ENCODE assay signal across 8 mouse cellular contexts in genomic region chr2:84888657-84889315, GRCm38 (mm10). TPM values are rescaled to one million over a fixed set of nuclear protein-coding genes. Genes with fewer than 3 reads are reported as not detected.
DNase-seq lines count a peak whose midpoint lies in the region; ATAC-seq and TF ChIP-seq lines count a peak whose summit lies in the region.

No protein-coding gene starts in this region.

- no peak overlapping the region for H3K27ac ChIP-seq in cerebellum, adult 2 months (ENCODE audit: insufficient read depth, low read length)
- H3K27ac ChIP-seq in cortical plate, adult 2 months (ENCODE audit: insufficient read depth, low read length): no peak overlapping the region
- H3K27ac ChIP-seq in intestine, embryonic 16.5 days (ENCODE audit: low read length): no peak overlapping the region
- no peak overlapping the region for H3K27ac ChIP-seq in limb, embryonic 13.5 days
- no peak overlapping the region for H3K27ac ChIP-seq in midbrain, embryonic 13.5 days

- ATAC-seq in intestine, embryonic 16.5 days: peak; percentile 9; the same call in 1 of the 2 replicates
- ATAC-seq in limb, embryonic 13.5 days (ENCODE audit: low FRiP score, low read depth): no peak
- ATAC-seq in midbrain, embryonic 13.5 days: no peak

- peak overlapping the region; percentile 97 for H3K4me2 ChIP-seq in intestine, embryonic 16.5 days (ENCODE audit: low read depth, low read length)
- H3K4me2 ChIP-seq in limb, embryonic 13.5 days (replicated peaks): peak overlapping the region; percentile 57
- peak overlapping the region; percentile 51 for H3K4me2 ChIP-seq in midbrain, embryonic 13.5 days (replicated peaks)

- H3K9me3 ChIP-seq in intestine, embryonic 16.5 days (ENCODE audit: control insufficient read depth, low read length): no peaks in the 10 kb centered on the region
- no peaks in the 10 kb centered on the region for H3K9me3 ChIP-seq in limb, embryonic 13.5 days
- no peaks in the 10 kb centered on the region for H3K9me3 ChIP-seq in midbrain, embryonic 13.5 days

- H3K4me1 ChIP-seq in cerebellum, adult 2 months (ENCODE audit: control insufficient read depth, insufficient read depth, low read length): no peaks in the 10 kb centered on the region
- peaks cover 3% of the 10 kb centered on the region; the same call in 1 of the 2 replicates for H3K4me1 ChIP-seq in cortical plate, adult 2 months (ENCODE audit: control insufficient read depth, insufficient read depth, low read length)
- peaks cover 26% of the 10 kb centered on the region for H3K4me1 ChIP-seq in intestine, embryonic 16.5 days (ENCODE audit: control insufficient read depth, insufficient read depth, low read length)
- H3K4me1 ChIP-seq in limb, embryonic 13.5 days: peaks cover 36% of the 10 kb centered on the region
- H3K4me1 ChIP-seq in midbrain, embryonic 13.5 days (replicated peaks): peaks cover 46% of the 10 kb centered on the region

- H3K36me3 ChIP-seq in intestine, embryonic 16.5 days (ENCODE audit: control insufficient read depth, insufficient read depth, low read length): no peaks in the 10 kb centered on the region
- H3K36me3 ChIP-seq in limb, embryonic 13.5 days: no peaks in the 10 kb centered on the region
- H3K36me3 ChIP-seq in midbrain, embryonic 13.5 days: no peaks in the 10 kb centered on the region

- 2% methylated on average over 28 of the region's 28 CpGs for WGBS in cerebellum, adult 2 months
- under 1% methylated on average over 28 of the region's 28 CpGs for whole genome bisulfite sequencing in intestine, embryonic 16.5 days
- WGBS in limb, embryonic 13.5 days: 1% methylated on average over 26 of the region's 28 CpGs
- under 1% methylated on average over 28 of the region's 28 CpGs for WGBS in midbrain, embryonic 13.5 days

- no peak for TF ChIP-seq POLR2A in cerebellum, adult 2 months (IDR thresholded peaks at IDR 0.05; ENCODE audit: borderline replicate concordance, insufficient read depth, low read length)
- no peak for TF ChIP-seq POLR2A in cortical plate, adult 2 months (IDR thresholded peaks at IDR 0.05; ENCODE audit: extremely low read depth, insufficient read depth, low read length)

- TF ChIP-seq CTCF in cerebellum, adult 2 months (IDR thresholded peaks at IDR 0.05; ENCODE audit: borderline replicate concordance, insufficient read depth, low read depth, low read length): peak; percentile 13; the same call in 1 of the 2 replicates
- TF ChIP-seq CTCF in cortical plate, adult 2 months (IDR thresholded peaks at IDR 0.05; ENCODE audit: extremely low read depth, insufficient read depth, low read length): peak; percentile 53; the same call in 1 of the 2 replicates

- DNase-seq in cerebellum, adult 2 months: peak; percentile 27 to 36
- DNase-seq in cerebellum, adult 8-10 months: no peak
- DNase-seq in heart, adult 11 months: peak; percentile 98
- peak; percentile 58 for DNase-seq in spleen, adult 12 weeks (ENCODE audit: low spot score)

- peak overlapping the region; percentile 29; the same call in 1 of the 2 replicates for H3K9ac ChIP-seq in intestine, embryonic 16.5 days (ENCODE audit: low read depth, low read length)
- H3K9ac ChIP-seq in limb, embryonic 13.5 days: peak overlapping the region; percentile 40; the same call in 1 of the 2 replicates
- peak overlapping the region; percentile 32; the same call in 1 of the 2 replicates for H3K9ac ChIP-seq in midbrain, embryonic 13.5 days (replicated peaks)

- H3K4me3 ChIP-seq in cerebellum, adult 2 months (replicated peaks; ENCODE audit: insufficient read depth, low read depth, low read length): no peak overlapping the region
- no peak overlapping the region for H3K4me3 ChIP-seq in cortical plate, adult 2 months (ENCODE audit: insufficient read depth, low read length)
- peak overlapping the region; percentile 37 for H3K4me3 ChIP-seq in intestine, embryonic 16.5 days (ENCODE audit: low read length)
- peak overlapping the region; percentile 28 for H3K4me3 ChIP-seq in limb, embryonic 13.5 days
- H3K4me3 ChIP-seq in midbrain, embryonic 13.5 days (replicated peaks): peak overlapping the region; percentile 32

- H3K27me3 ChIP-seq in cerebellum, adult 2 months (ENCODE audit: control insufficient read depth, insufficient read depth, low read length): peaks cover 5% of the 10 kb centered on the region
- peaks cover 50% of the 10 kb centered on the region for H3K27me3 ChIP-seq in intestine, embryonic 16.5 days (replicated peaks; ENCODE audit: control insufficient read depth, insufficient read depth, low read length)
- peaks cover 97% of the 10 kb centered on the region for H3K27me3 ChIP-seq in limb, embryonic 13.5 days
- H3K27me3 ChIP-seq in midbrain, embryonic 13.5 days: peaks cover 74% of the 10 kb centered on the region

RNA-seq across cellular contexts. Expression of gene Rtn4rl2, which starts 2.3 kb away (rescaled TPM):
- polyA plus RNA-seq in cerebellum, adult 2 months (2012; rRNA removed): 1.2 and 1.7 TPM in 2 replicates
- 73.3 and 76.9 TPM in 2 replicates for polyA plus RNA-seq in cortical plate, adult 2 months (2012; rRNA removed)
- polyA plus RNA-seq in intestine, embryonic 16.5 days (2015; fragmentation: Nextera tagmentation; extraction: Ambion mirVana): 0.57 and 0.61 TPM in 2 replicates
- 0.65 and 1.1 TPM in 2 replicates for polyA plus RNA-seq in limb, embryonic 13.5 days (2015; fragmentation: Nextera tagmentation; extraction: Ambion mirVana)
- 2.2 and 3.6 TPM in 2 replicates for polyA plus RNA-seq in midbrain, embryonic 13.5 days (2015; fragmentation: Nextera tagmentation; extraction: Ambion mirVana)

RNA-seq across cellular contexts. Expression of gene Slc43a3, which starts 47.6 kb away (rescaled TPM):
- 0.82 and 1.3 TPM in 2 replicates for polyA plus RNA-seq in cerebellum, adult 2 months (2012; rRNA removed)
- 0.68 and 0.92 TPM in 2 replicates for polyA plus RNA-seq in cortical plate, adult 2 months (2012; rRNA removed)
- 43.7 and 47.7 TPM in 2 replicates for polyA plus RNA-seq in intestine, embryonic 16.5 days (2015; fragmentation: Nextera tagmentation; extraction: Ambion mirVana)
- 32.8 and 37.4 TPM in 2 replicates for polyA plus RNA-seq in limb, embryonic 13.5 days (2015; fragmentation: Nextera tagmentation; extraction: Ambion mirVana)
- 4.8 and 5.4 TPM in 2 replicates for polyA plus RNA-seq in midbrain, embryonic 13.5 days (2015; fragmentation: Nextera tagmentation; extraction: Ambion mirVana)

RNA-seq across cellular contexts. Expression of gene Slc43a1, which starts 50.1 kb away (rescaled TPM):
- 0.25 and 0.43 TPM in 2 replicates for polyA plus RNA-seq in cerebellum, adult 2 months (2012; rRNA removed)
- 0.13 and 0.52 TPM in 2 replicates for polyA plus RNA-seq in cortical plate, adult 2 months (2012; rRNA removed)
- polyA plus RNA-seq in intestine, embryonic 16.5 days (2015; fragmentation: Nextera tagmentation; extraction: Ambion mirVana): 12.8 and 14.6 TPM in 2 replicates
- 16.8 and 18.9 TPM in 2 replicates for polyA plus RNA-seq in limb, embryonic 13.5 days (2015; fragmentation: Nextera tagmentation; extraction: Ambion mirVana)
- polyA plus RNA-seq in midbrain, embryonic 13.5 days (2015; fragmentation: Nextera tagmentation; extraction: Ambion mirVana): 2.6 and 3.3 TPM in 2 replicates

Comparison
In these comparisons a context has a peak if more than half of its experiments do, and no peak if none do; other contexts are left out.
1. H3K4me3 ChIP-seq: peak in intestine, embryonic 16.5 days (single experiment), limb, embryonic 13.5 days (single experiment) and midbrain, embryonic 13.5 days (single experiment); none in cerebellum, adult 2 months (single experiment) and cortical plate, adult 2 months (single experiment).
2. RNA of gene Rtn4rl2, which starts 2.3 kb away (polyA plus RNA-seq): 73.3 to 76.9 TPM in cortical plate, adult 2 months; 2.2 to 3.6 TPM in midbrain, embryonic 13.5 days, 1.2 to 1.7 TPM in cerebellum, adult 2 months, 0.65 to 1.1 TPM in limb, embryonic 13.5 days and 0.57 to 0.61 TPM in intestine, embryonic 16.5 days; every median in the first group is over 10 times any median in the second.
3. Peak in every context shown above with its lines, with median percentiles within 50 percentile points of each other: H3K4me2 ChIP-seq and H3K9ac ChIP-seq.